Mouse (Mus musculus) hindbrain, embryonic 15.5 days (tissue): ENCODE results near the gene Cst6. TPM values are rescaled to one million over a fixed set of nuclear protein-coding genes. Genes with fewer than 3 reads are reported as not detected.

Experiments used
- ATAC-seq: fragments of 200-750 bp; cut with Nextera tagmentation; 2 replicates; pipeline ENCODE4 v1.8.0; 2017; ENCODE audit warnings: low read depth, moderate number of reproducible peaks, moderate TSS enrichment; ENCODE audit not compliant: low FRiP score
- H3K27ac ChIP-seq: fragments of 300-500 bp; sonication (generic); replicated peaks from 2 replicates; pipeline ENCODE4 v1.5.1; 2015; ENCODE audit warnings: mild to moderate bottlenecking, inconsistent platforms
- H3K27me3 ChIP-seq: fragments of 300-500 bp; sonication (generic); 2 replicates; pipeline ENCODE4 v1.6.1; 2015; ENCODE audit warnings: control low read depth, inconsistent platforms
- H3K36me3 ChIP-seq: fragments of 300-500 bp; sonication (generic); 2 replicates; pipeline ENCODE4 v1.6.1; 2015; ENCODE audit warnings: control low read depth, inconsistent platforms
- H3K4me1 ChIP-seq: fragments of 300-500 bp; sonication (generic); replicated peaks from 2 replicates; pipeline ENCODE4 v1.6.1; 2015; ENCODE audit warnings: control low read depth, inconsistent platforms
- H3K4me2 ChIP-seq: fragments of 300-500 bp; sonication (generic); 2 replicates; pipeline ENCODE4 v1.6.1; 2015; ENCODE audit warnings: moderate library complexity, mild to moderate bottlenecking, inconsistent platforms
- H3K4me3 ChIP-seq: fragments of 300-500 bp; sonication (generic); 2 replicates; pipeline ENCODE4 v1.5.1; 2015; ENCODE audit warnings: mild to moderate bottlenecking, inconsistent platforms
- H3K9ac ChIP-seq: fragments of 300-500 bp; sonication (generic); 2 replicates; pipeline ENCODE4 v1.6.1; 2015; ENCODE audit warnings: inconsistent platforms
- H3K9me3 ChIP-seq: fragments of 300-500 bp; sonication (generic); 2 replicates; pipeline ENCODE4 v1.6.1; 2016; ENCODE audit warnings: control low read depth, inconsistent platforms
- WGBS: fragments of 180-500 bp; shearing (Covaris S2); methylation state at CpG from one replicate; pipeline ENCODE4 v1.1.7; 2015; 5-methylcytosine and 5-hydroxymethylcytosine counted together
- polyA plus RNA-seq: library from polyadenylated mRNA; unstranded; fragments of >200 nt; fragmentation: Nextera tagmentation; extraction: Ambion mirVana; gene quantifications from 2 replicates; pipeline ENCODE4 v1.2.1, GENCODE M21; 2015

Cst6 gene
- polyA plus RNA-seq, 1 experiment from 2014 or later, result 9.5 TPM

DNA sequence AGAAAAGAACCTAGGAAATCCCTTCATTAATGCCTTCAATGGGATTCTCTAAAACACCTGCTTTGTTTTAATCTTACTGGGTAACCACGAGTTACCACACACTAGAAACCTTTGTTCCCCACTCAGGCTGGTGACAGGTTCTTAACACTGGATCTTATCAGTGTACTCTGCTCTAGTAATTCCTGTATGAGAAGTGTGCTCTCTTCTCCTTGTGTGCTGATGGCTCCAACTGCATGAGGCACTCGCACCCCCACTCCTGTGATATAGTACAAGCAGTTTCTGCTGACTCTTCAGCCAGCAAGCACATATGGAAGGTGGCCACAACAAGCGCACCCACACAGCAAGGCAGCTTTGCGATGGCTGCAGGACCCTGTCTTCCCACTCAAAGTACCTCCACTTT lies 24.8 kb upstream of the Cst6 start:
- 88% methylated on average over 4 of the region's 4 CpGs for WGBS
- Histone ChIP-seq H3K27ac (no peak overlapping the region), H3K27me3 (no peaks in the 10 kb centered on the region), H3K36me3 (peaks cover 65% of the 10 kb centered on the region), H3K4me2 (no peak overlapping the region), H3K9me3 (no peaks in the 10 kb centered on the region), H3K4me3 (no peak overlapping the region), H3K9ac (no peak overlapping the region), H3K4me1 (no peaks in the 10 kb centered on the region)
- no peak for ATAC-seq

DNA sequence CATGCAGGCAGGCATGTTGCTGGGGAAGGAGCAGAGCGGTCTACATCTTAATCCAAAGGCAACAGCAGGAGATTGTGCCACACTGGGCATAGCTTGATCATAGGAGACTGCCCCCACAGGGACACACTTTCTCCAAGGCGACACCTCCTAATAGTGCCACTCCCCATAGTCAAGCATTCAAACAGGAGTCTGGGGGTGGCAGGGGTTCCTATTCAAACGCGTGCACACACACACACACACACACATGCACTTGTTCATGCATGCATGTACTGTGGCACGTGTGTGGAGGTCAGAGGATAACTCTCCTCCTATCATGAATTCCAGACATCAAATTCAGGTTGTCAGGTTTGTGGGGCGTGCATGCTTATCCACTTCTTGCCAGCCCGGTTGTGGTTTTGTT lies 23.4 kb upstream of the Cst6 start:
- peaks cover 57% of the 10 kb centered on the region for H3K36me3 ChIP-seq
- no peak overlapping the region for H3K27ac ChIP-seq
- H3K9me3 ChIP-seq, result no peaks in the 10 kb centered on the region
- no peak overlapping the region for H3K4me3 ChIP-seq
- H3K9ac ChIP-seq, result no peak overlapping the region
- H3K27me3 ChIP-seq, result no peaks in the 10 kb centered on the region
- 94% methylated on average over 7 of the region's 7 CpGs for WGBS
- ATAC-seq, result no peak
- peaks cover 11% of the 10 kb centered on the region for H3K4me1 ChIP-seq
- no peak overlapping the region for H3K4me2 ChIP-seq

DNA sequence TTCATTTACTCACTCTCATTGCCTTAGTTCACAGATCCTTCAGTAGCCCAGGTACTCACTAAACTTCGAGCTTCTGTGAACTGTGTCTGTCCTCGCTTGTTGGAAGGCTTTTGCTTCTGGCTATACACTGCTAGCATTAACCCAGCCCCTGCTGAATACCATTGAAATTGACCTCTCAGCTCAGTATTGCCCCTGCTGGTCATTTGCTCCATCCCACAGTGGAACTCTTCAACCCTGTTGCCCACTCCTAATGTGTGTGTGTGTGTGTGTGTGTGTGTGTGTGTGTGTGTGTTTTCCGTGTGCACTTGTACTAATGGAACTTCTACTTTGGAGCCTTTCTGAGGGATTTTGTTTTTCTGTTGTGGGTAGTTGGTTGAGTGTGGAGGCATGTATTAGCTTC lies 21.6 kb upstream of the Cst6 start:
- H3K4me1 ChIP-seq, result peaks cover 15% of the 10 kb centered on the region
- H3K9me3 ChIP-seq, result no peaks in the 10 kb centered on the region
- ATAC-seq, result no peak
- H3K9ac ChIP-seq, result no peak overlapping the region
- no peaks in the 10 kb centered on the region for H3K27me3 ChIP-seq
- no peak overlapping the region for H3K27ac ChIP-seq
- no peak overlapping the region for H3K4me2 ChIP-seq
- WGBS, result 96% methylated on average over 3 of the region's 3 CpGs
- H3K4me3 ChIP-seq, result no peak overlapping the region
- peaks cover 52% of the 10 kb centered on the region for H3K36me3 ChIP-seq

DNA sequence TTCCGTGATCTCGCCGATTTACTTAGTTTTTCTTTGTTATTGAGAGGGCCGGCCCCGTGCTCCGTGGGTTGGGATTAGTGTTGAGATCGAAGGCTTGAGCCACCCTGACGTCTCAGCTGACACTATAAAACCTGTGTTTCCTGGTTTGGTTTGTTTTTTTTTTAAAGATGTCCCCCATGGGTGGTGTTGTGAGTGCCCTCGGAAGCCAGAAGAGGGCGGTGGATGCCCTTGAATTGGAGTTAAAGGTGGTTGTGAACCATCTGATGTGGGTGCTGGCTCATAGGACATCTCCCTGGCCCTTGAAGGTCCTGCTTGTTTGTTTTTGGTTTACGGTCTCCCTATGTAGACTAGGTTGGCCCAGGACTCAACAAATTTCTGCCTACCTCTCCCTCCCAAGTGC lies 18.1 kb upstream of the Cst6 start:
- 14% methylated on average over 11 of the region's 11 CpGs for whole genome bisulfite sequencing
- Histone ChIP-seq H3K9me3 (no peaks in the 10 kb centered on the region), H3K9ac (peak overlapping the region; percentile 80), H3K4me3 (peak overlapping the region; percentile 66), H3K27me3 (no peaks in the 10 kb centered on the region), H3K4me2 (peak overlapping the region; percentile 69), H3K4me1 (peaks cover 22% of the 10 kb centered on the region), H3K36me3 (peaks cover 50% of the 10 kb centered on the region), H3K27ac (no peak overlapping the region)
- no peak for ATAC-seq

DNA sequence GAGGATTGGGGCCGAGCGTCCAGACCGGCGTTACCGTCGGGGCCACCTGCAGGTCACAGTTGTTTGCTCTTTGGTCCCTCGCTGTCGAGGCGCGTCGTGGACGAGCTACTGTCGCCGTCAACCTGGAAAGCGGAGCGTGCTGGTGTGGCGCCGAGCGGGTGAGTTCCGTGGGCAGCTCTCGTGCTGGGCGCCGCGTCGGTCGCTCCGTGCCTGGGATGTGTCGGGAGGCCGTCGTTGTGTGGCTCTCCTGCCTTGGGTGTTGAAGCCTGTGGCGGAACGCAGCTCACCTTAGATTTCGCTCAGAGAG lies 17.6 kb upstream of the Cst6 start, which contains the start of gene Banf1:
Gene Banf1, minus strand, starts transcription at position 116 of the 307 bp plus-strand sequence.
- Histone ChIP-seq H3K27me3 (no peaks in the 10 kb centered on the region), H3K27ac (peak within 1 kb of the TSS; percentile 98), H3K4me2 (peak within 1 kb of the TSS; percentile 69), H3K9ac (peak within 1 kb of the TSS; percentile 80), H3K4me3 (peak within 1 kb of the TSS; percentile 66), H3K4me1 (peaks cover 22% of the 10 kb centered on the region), H3K36me3 (peaks cover 45% of the 10 kb centered on the region), H3K9me3 (no peaks in the 10 kb centered on the region)
- under 1% methylated on average over 33 of the region's 33 CpGs for WGBS
- ATAC-seq, result peak; percentile 20; the same call in 1 of the 2 replicates

DNA sequence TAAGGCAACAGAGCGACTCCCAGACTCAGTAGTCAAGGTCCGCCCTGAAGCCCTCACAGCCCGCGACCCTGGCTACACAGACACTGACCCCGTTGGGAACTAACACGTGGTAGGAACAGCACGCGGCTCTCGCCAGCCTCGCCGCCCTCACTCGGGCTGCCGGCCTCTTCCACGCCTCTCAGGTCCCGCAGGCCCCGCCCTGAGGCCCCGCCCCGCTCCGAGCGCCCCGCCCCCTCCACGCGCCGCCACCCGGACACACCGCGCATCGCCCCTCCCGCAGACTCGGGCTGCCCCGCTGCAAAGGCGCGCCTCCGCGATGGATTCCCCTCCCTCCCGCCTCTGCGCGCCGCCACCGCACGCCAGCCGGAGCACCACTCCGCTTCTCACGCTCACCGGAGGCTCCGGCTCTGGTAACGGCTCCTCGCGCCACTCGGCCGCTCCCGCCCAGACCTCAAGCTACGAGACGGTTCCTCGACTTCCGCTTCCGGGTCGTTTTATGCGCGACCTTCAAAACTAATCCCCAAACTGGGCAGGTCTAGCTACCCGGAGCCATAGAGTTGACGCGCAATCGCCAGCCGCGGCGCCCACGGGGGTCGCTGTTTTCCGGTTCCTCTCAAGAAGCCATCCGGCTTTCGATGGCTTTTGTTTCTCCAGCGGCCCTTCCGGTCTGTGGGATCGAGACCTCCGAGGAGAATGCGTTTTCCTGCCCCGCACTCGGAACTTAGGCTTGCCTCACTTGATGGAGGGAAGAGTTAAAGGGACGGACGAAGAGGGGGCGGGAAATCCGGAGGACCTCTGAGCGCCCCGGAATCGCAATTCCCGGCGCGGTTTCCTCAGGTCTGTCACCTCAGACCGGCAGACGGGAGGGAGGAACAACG lies 17.0 kb upstream of the Cst6 start, which contains the start of gene Eif1ad:
Gene Eif1ad, plus strand, starts transcription at position 567 of the 878 bp plus-strand sequence.
- H3K4me1 ChIP-seq, result peaks cover 22% of the 10 kb centered on the region
- peak within 1 kb of the TSS; percentile 98 for H3K27ac ChIP-seq
- peak within 1 kb of the TSS; percentile 66 for H3K4me3 ChIP-seq
- WGBS, result under 1% methylated on average over 88 of the region's 92 CpGs
- no peaks in the 10 kb centered on the region for H3K9me3 ChIP-seq
- peak within 1 kb of the TSS; percentile 69 for H3K4me2 ChIP-seq
- peaks cover 40% of the 10 kb centered on the region for H3K36me3 ChIP-seq
- no peaks in the 10 kb centered on the region for H3K27me3 ChIP-seq
- peak; percentile 94 for ATAC-seq
- H3K9ac ChIP-seq, result peak within 1 kb of the TSS; percentile 80

DNA sequence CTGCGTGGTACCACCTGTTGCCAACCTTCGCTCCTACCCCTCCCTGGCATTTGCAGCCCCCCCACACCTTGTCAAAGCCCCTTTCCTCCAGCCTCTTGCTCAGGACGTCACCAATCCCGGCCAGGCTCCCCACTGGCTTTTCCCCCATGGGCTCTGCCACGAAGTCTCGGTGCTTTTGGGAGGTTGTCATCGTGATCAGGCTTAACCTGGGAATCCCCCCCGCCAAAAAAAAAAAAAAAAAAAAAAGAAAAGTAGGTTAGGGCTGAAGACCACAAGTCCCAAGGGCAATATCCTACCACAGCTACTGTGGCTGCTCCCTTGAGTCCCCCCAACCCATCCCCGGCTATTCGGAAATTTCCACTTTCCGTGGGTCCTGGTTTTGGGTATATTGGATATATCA lies 16.4 kb upstream of the Cst6 start:
- H3K27ac ChIP-seq, result peak overlapping the region; percentile 98
- no peak for ATAC-seq
- 23% methylated on average over 11 of the region's 11 CpGs for WGBS

DNA sequence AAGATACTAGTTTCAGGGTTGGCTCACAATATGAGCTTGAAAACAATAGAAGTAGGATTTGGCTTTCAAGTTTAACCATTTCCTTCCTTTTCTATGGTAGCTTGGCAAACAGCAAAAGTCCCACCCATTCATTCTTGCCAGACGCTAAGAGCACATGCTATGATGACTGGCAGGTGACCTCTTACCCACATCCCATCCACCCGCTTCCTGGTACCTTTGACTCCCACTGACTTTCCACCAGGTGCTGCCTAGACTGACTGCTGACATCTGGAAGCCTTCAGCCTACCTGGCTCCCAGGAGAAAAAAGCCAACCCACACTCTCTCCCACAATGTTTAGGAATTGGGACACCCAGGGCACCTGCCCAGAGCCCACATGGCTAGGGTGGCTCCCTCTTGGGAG lies 14.8 kb upstream of the Cst6 start:
- 90% methylated on average over 2 of the region's 2 CpGs for WGBS
- H3K9ac ChIP-seq, result no peak overlapping the region
- no peak overlapping the region for H3K4me3 ChIP-seq
- no peak overlapping the region for H3K27ac ChIP-seq
- peaks cover 22% of the 10 kb centered on the region for H3K4me1 ChIP-seq
- no peak overlapping the region for H3K4me2 ChIP-seq
- H3K36me3 ChIP-seq, result peaks cover 20% of the 10 kb centered on the region
- no peaks in the 10 kb centered on the region for H3K9me3 ChIP-seq
- no peak for ATAC-seq
- H3K27me3 ChIP-seq, result no peaks in the 10 kb centered on the region

More for the DNA sequence above, 16.4 kb upstream of the Cst6 start:
- Histone ChIP-seq H3K27me3 (no peaks in the 10 kb centered on the region), H3K4me2 (peak overlapping the region; percentile 69), H3K36me3 (peaks cover 36% of the 10 kb centered on the region), H3K9ac (peak overlapping the region; percentile 80), H3K9me3 (no peaks in the 10 kb centered on the region), H3K4me1 (peaks cover 22% of the 10 kb centered on the region), H3K4me3 (peak overlapping the region; percentile 66)

DNA sequence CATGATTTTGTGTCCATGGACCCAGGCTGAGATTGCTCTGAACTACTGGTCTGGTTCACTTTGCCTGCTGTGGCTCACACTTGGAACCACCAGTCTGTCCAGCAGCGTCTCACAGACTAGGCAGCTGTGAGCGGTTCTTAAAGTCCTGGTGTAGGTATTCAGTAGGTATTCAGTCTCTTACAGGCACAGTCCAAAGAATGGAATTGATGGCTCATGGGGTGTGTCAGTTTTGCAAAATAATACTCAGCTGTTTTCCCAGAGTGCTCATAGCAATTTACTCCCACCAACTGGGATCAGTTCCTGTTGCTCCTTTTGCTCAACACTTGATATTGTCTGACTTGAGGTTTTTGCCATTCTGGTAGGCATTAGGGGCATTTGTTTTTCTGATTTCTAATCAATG lies 12.8 kb upstream of the Cst6 start:
- 87% methylated on average over 2 of the region's 2 CpGs for WGBS
- ATAC-seq, result no peak
- peaks cover 14% of the 10 kb centered on the region for H3K36me3 ChIP-seq

DNA sequence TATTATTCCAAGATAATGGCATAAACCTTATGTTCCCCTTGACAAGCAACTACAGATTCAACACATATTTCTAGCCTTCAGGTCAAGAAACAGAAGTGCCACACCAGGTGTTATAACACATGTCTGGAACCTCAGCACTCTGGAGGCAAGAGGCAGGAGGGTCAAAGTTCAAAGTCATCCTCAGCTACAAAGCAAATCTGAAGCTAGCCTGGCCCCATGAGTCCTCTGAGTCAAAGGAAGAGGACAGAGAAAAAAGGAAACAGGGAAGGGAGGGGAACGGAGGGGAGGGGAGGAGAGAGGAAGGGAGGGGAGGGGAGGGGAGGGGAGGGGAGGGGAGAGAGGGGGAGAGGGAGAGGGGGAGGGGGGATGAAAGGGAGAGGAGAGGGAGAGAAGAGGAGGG lies 6.7 kb upstream of the Cst6 start:
- Histone ChIP-seq H3K27ac (no peak overlapping the region), H3K9me3 (no peaks in the 10 kb centered on the region), H3K4me1 (no peaks in the 10 kb centered on the region), H3K4me3 (no peak overlapping the region), H3K27me3 (no peaks in the 10 kb centered on the region), H3K36me3 (no peaks in the 10 kb centered on the region), H3K9ac (no peak overlapping the region), H3K4me2 (no peak overlapping the region)
- WGBS, result no CpG with 5 or more reads among the region's 1 CpGs
- ATAC-seq, result no peak

More for the DNA sequence above, 12.8 kb upstream of the Cst6 start:
- Histone ChIP-seq H3K27ac (no peak overlapping the region), H3K9me3 (no peaks in the 10 kb centered on the region), H3K4me1 (peaks cover 7% of the 10 kb centered on the region), H3K4me2 (no peak overlapping the region), H3K4me3 (no peak overlapping the region), H3K27me3 (no peaks in the 10 kb centered on the region), H3K9ac (no peak overlapping the region)

DNA sequence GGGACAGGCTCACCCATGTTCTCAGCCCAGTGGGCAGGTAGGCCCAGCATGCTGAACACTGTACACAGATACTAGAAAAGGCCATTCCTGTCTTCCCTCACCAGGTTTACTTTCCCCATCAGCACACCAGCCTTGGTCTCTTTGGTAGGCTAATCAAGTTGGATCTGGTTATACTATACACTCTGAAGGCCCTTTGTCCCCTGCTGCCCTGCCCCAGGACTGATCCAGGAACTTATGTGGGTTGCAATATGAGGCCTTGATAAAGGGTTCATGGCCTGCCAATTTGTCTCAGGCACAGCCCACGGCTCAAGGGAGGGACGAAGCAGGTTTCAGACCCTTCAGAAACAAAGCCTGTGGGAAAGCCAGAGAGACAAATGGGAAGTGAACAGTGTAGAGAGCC lies 4.2 kb upstream of the Cst6 start:
- Histone ChIP-seq H3K9me3 (no peaks in the 10 kb centered on the region), H3K27ac (no peak overlapping the region), H3K4me1 (peaks cover 7% of the 10 kb centered on the region), H3K27me3 (0 out of 2 replicates have a peak, but pooled peaks cover 4% of the 10 kb centered on the region), H3K4me3 (no peak overlapping the region), H3K9ac (no peak overlapping the region), H3K4me2 (no peak overlapping the region), H3K36me3 (no peaks in the 10 kb centered on the region)
- ATAC-seq, result no peak
- WGBS, result 67% methylated on average over 2 of the region's 2 CpGs
